Mouse (Mus musculus): ENCODE results near the gene Gm10295. TPM values are rescaled to one million over a fixed set of nuclear protein-coding genes. Genes with fewer than 3 reads are reported as not detected.

The Gm10295 gene
- polyA plus RNA-seq, 1 experiment from 2014 or later: not detected

- Histone ChIP-seq H3K4me2 (ENCODE audit: low read length) (no peak overlapping the region), H3K27ac (ENCODE audit: low read length) (no peak overlapping the region), H3K4me3 (ENCODE audit: low read depth, low read length) (no peak overlapping the region), H3K4me1 (ENCODE audit: control insufficient read depth, insufficient read depth, low read length) (no peaks in the 10 kb centered on the region; the same call in 1 of the 2 replicates), H3K9ac (ENCODE audit: low read depth, low read length) (no peak overlapping the region), H3K9me3 (replicated peaks; ENCODE audit: control insufficient read depth, low read length, poor library complexity, severe bottlenecking) (no peaks in the 10 kb centered on the region), H3K27me3 (ENCODE audit: control insufficient read depth, insufficient read depth, low read depth, low read length) (peaks cover 4% of the 10 kb centered on the region), H3K36me3 (ENCODE audit: control insufficient read depth, insufficient read depth, low read length) (no peaks in the 10 kb centered on the region)
- 14% methylated on average over 6 of the region's 6 CpGs for WGBS
- no peak for ATAC-seq
Observed at GRCm38 (mm10) chr7:71386050-71386449, 34.8 kb upstream of the Gm10295 start.

- H3K4me1 ChIP-seq (ENCODE audit: control insufficient read depth, insufficient read depth, low read length): no peaks in the 10 kb centered on the region; the same call in 1 of the 2 replicates
- H3K4me3 ChIP-seq (ENCODE audit: low read depth, low read length): no peak overlapping the region
- H3K9ac ChIP-seq (ENCODE audit: low read depth, low read length): no peak overlapping the region
- no peaks in the 10 kb centered on the region for H3K36me3 ChIP-seq (ENCODE audit: control insufficient read depth, insufficient read depth, low read length)
- WGBS: 30% methylated on average over 7 of the region's 7 CpGs
- H3K27ac ChIP-seq (ENCODE audit: low read length): no peak overlapping the region
- H3K27me3 ChIP-seq (ENCODE audit: control insufficient read depth, insufficient read depth, low read depth, low read length): peaks cover 5% of the 10 kb centered on the region
- H3K4me2 ChIP-seq (ENCODE audit: low read length): no peak overlapping the region
- ATAC-seq: no peak
- H3K9me3 ChIP-seq (replicated peaks; ENCODE audit: control insufficient read depth, low read length, poor library complexity, severe bottlenecking): no peaks in the 10 kb centered on the region
Observed at GRCm38 (mm10) chr7:71384921-71385320, 33.6 kb upstream of the Gm10295 start.

- no peak overlapping the region for H3K4me3 ChIP-seq (ENCODE audit: low read depth, low read length)
- peaks cover 5% of the 10 kb centered on the region for H3K27me3 ChIP-seq (ENCODE audit: control insufficient read depth, insufficient read depth, low read depth, low read length)
- no peaks in the 10 kb centered on the region for H3K9me3 ChIP-seq (replicated peaks; ENCODE audit: control insufficient read depth, low read length, poor library complexity, severe bottlenecking)
- peak overlapping the region; percentile 4; the same call in 1 of the 2 replicates for H3K27ac ChIP-seq (ENCODE audit: low read length)
- peaks cover 2% of the 10 kb centered on the region; the same call in 1 of the 2 replicates for H3K4me1 ChIP-seq (ENCODE audit: control insufficient read depth, insufficient read depth, low read length)
- H3K9ac ChIP-seq (ENCODE audit: low read depth, low read length): no peak overlapping the region
- ATAC-seq: peak; percentile 90
- WGBS: 11% methylated on average over 20 of the region's 20 CpGs
- H3K4me2 ChIP-seq (ENCODE audit: low read length): 0 out of 2 replicates have a peak overlapping the region, but pooled peaks have one; percentile 12
- H3K36me3 ChIP-seq (ENCODE audit: control insufficient read depth, insufficient read depth, low read length): no peaks in the 10 kb centered on the region
Observed at GRCm38 (mm10) chr7:71383341-71384130, 32.3 kb upstream of the Gm10295 start.

GRCm38 (mm10) chr7:71379826-71380825, 28.8 kb upstream of the Gm10295 start:
- Histone ChIP-seq H3K4me3 (ENCODE audit: low read depth, low read length) (no peak overlapping the region), H3K9ac (ENCODE audit: low read depth, low read length) (no peak overlapping the region), H3K4me1 (ENCODE audit: control insufficient read depth, insufficient read depth, low read length) (peaks cover 2% of the 10 kb centered on the region; the same call in 1 of the 2 replicates), H3K36me3 (ENCODE audit: control insufficient read depth, insufficient read depth, low read length) (no peaks in the 10 kb centered on the region), H3K27ac (ENCODE audit: low read length) (no peak overlapping the region), H3K27me3 (ENCODE audit: control insufficient read depth, insufficient read depth, low read depth, low read length) (peaks cover 5% of the 10 kb centered on the region), H3K9me3 (replicated peaks; ENCODE audit: control insufficient read depth, low read length, poor library complexity, severe bottlenecking) (no peaks in the 10 kb centered on the region), H3K4me2 (ENCODE audit: low read length) (no peak overlapping the region)
- ATAC-seq: no peak
- 14% methylated on average over 18 of the region's 18 CpGs for WGBS

- Histone ChIP-seq H3K4me2 (ENCODE audit: low read length) (no peak overlapping the region), H3K9me3 (replicated peaks; ENCODE audit: control insufficient read depth, low read length, poor library complexity, severe bottlenecking) (no peaks in the 10 kb centered on the region), H3K36me3 (ENCODE audit: control insufficient read depth, insufficient read depth, low read length) (no peaks in the 10 kb centered on the region), H3K9ac (ENCODE audit: low read depth, low read length) (no peak overlapping the region), H3K4me1 (ENCODE audit: control insufficient read depth, insufficient read depth, low read length) (peaks cover 5% of the 10 kb centered on the region; the same call in 1 of the 2 replicates), H3K27me3 (ENCODE audit: control insufficient read depth, insufficient read depth, low read depth, low read length) (peaks cover 3% of the 10 kb centered on the region; the same call in 1 of the 2 replicates), H3K4me3 (ENCODE audit: low read depth, low read length) (no peak overlapping the region), H3K27ac (ENCODE audit: low read length) (no peak overlapping the region)
- ATAC-seq: 0 out of 2 replicates have a peak, but pooled peaks have one; percentile 47
- 48% methylated on average over 18 of the region's 18 CpGs for WGBS
Observed at GRCm38 (mm10) chr7:71378812-71379760, 27.8 kb upstream of the Gm10295 start.

GRCm38 (mm10) chr7:71377983-71378382, 26.7 kb upstream of the Gm10295 start:
- Histone ChIP-seq H3K27ac (ENCODE audit: low read length) (no peak overlapping the region), H3K4me2 (ENCODE audit: low read length) (no peak overlapping the region), H3K4me3 (ENCODE audit: low read depth, low read length) (no peak overlapping the region), H3K4me1 (ENCODE audit: control insufficient read depth, insufficient read depth, low read length) (peaks cover 5% of the 10 kb centered on the region; the same call in 1 of the 2 replicates), H3K9me3 (replicated peaks; ENCODE audit: control insufficient read depth, low read length, poor library complexity, severe bottlenecking) (no peaks in the 10 kb centered on the region), H3K27me3 (ENCODE audit: control insufficient read depth, insufficient read depth, low read depth, low read length) (peaks cover 3% of the 10 kb centered on the region; the same call in 1 of the 2 replicates), H3K9ac (ENCODE audit: low read depth, low read length) (no peak overlapping the region), H3K36me3 (ENCODE audit: control insufficient read depth, insufficient read depth, low read length) (no peaks in the 10 kb centered on the region)
- 57% methylated on average over 6 of the region's 6 CpGs for WGBS
- no peak for ATAC-seq

GRCm38 (mm10) chr7:71374059-71374458, 22.8 kb upstream of the Gm10295 start:
- ATAC-seq: peak; percentile 51
- Histone ChIP-seq H3K4me2 (ENCODE audit: low read length) (no peak overlapping the region), H3K27ac (ENCODE audit: low read length) (no peak overlapping the region), H3K36me3 (ENCODE audit: control insufficient read depth, insufficient read depth, low read length) (no peaks in the 10 kb centered on the region), H3K4me1 (ENCODE audit: control insufficient read depth, insufficient read depth, low read length) (0 out of 2 replicates have a peak, but pooled peaks cover 3% of the 10 kb centered on the region), H3K4me3 (ENCODE audit: low read depth, low read length) (no peak overlapping the region), H3K27me3 (ENCODE audit: control insufficient read depth, insufficient read depth, low read depth, low read length) (no peaks in the 10 kb centered on the region), H3K9ac (ENCODE audit: low read depth, low read length) (no peak overlapping the region), H3K9me3 (replicated peaks; ENCODE audit: control insufficient read depth, low read length, poor library complexity, severe bottlenecking) (no peaks in the 10 kb centered on the region)
- 36% methylated on average over 5 of the region's 5 CpGs for WGBS

- no peak overlapping the region for H3K4me2 ChIP-seq (ENCODE audit: low read length)
- no peaks in the 10 kb centered on the region for H3K9me3 ChIP-seq (replicated peaks; ENCODE audit: control insufficient read depth, low read length, poor library complexity, severe bottlenecking)
- H3K27me3 ChIP-seq (ENCODE audit: control insufficient read depth, insufficient read depth, low read depth, low read length): no peaks in the 10 kb centered on the region
- H3K4me3 ChIP-seq (ENCODE audit: low read depth, low read length): no peak overlapping the region
- no peak overlapping the region for H3K27ac ChIP-seq (ENCODE audit: low read length)
- H3K9ac ChIP-seq (ENCODE audit: low read depth, low read length): no peak overlapping the region
- no peaks in the 10 kb centered on the region for H3K36me3 ChIP-seq (ENCODE audit: control insufficient read depth, insufficient read depth, low read length)
- ATAC-seq: no peak
- WGBS: 44% methylated on average over 2 of the region's 2 CpGs
- 0 out of 2 replicates have a peak, but pooled peaks cover 3% of the 10 kb centered on the region for H3K4me1 ChIP-seq (ENCODE audit: control insufficient read depth, insufficient read depth, low read length)
Observed at GRCm38 (mm10) chr7:71371916-71372315, 20.6 kb upstream of the Gm10295 start.
